Mouse (Mus musculus) embryonic fibroblast, embryonic 13.5 days (primary cell): ENCODE results near the gene E130218I03Rik.
"Not testable (repeated sequence)": the region's sequence is repeated elsewhere in the genome, so short reads cannot be mapped to it uniquely, and the experiment has no call there.

Source experiments
- CTCF ChIP-seq: IDR thresholded peaks from 2 replicates; pipeline ENCODE4 v1.5.1; 2011; ENCODE audit warnings: mild to moderate bottlenecking, control low read depth, low read length, moderate library complexity, borderline replicate concordance; ENCODE audit not compliant: insufficient read depth
- POLR2A ChIP-seq: IDR thresholded peaks from 2 replicates; pipeline ENCODE4 v1.6.1; 2011; ENCODE audit warnings: low read depth, mild to moderate bottlenecking, control low read depth, low read length, moderate library complexity

GRCm38 (mm10) chr4:134269622-134270021 is 26.2 kb downstream of the E130218I03Rik start:
- not testable (repeated sequence) for TF ChIP-seq POLR2A, CTCF
